Mouse (Mus musculus) embryonic facial prominence, embryonic 14.5 days (tissue): Measurements from ENCODE around the gene Serinc2. TPM values are rescaled to one million over a fixed set of nuclear protein-coding genes. Genes with fewer than 3 reads are reported as not detected.

ENCODE experiments used
- ATAC-seq: fragments of 200-750 bp; cut with Nextera tagmentation; 2 replicates; pipeline ENCODE4 v1.8.0; 2017; ENCODE audit warnings: low read depth, moderate number of reproducible peaks, moderate TSS enrichment
- DNase-seq: peaks from one replicate; pipeline ENCODE4 v3.0.0-alpha.2; 2015; ENCODE audit warnings: low spot score
- H3K27ac ChIP-seq: fragments of 300-500 bp; sonication (generic); replicated peaks from 2 replicates; pipeline ENCODE4 v1.5.1; 2014; ENCODE audit warnings: low read depth, mild to moderate bottlenecking, low read length, moderate library complexity
- H3K27me3 ChIP-seq: fragments of 300-500 bp; sonication (generic); replicated peaks from 2 replicates; pipeline ENCODE4 v1.6.1; 2014; ENCODE audit warnings: low read length; ENCODE audit not compliant: control insufficient read depth, insufficient read depth
- H3K36me3 ChIP-seq: fragments of 300-500 bp; sonication (generic); 2 replicates; pipeline ENCODE4 v1.6.1; 2014; ENCODE audit warnings: low read length, mixed read lengths; ENCODE audit not compliant: control insufficient read depth, insufficient read depth
- H3K4me1 ChIP-seq: fragments of 300-500 bp; sonication (generic); 2 replicates; pipeline ENCODE4 v1.6.1; 2014; ENCODE audit warnings: antibody characterized with exemption, low read length; ENCODE audit not compliant: control insufficient read depth, insufficient read depth
- H3K4me2 ChIP-seq: fragments of 300-500 bp; sonication (generic); 2 replicates; pipeline ENCODE4 v1.6.1; 2014; ENCODE audit warnings: low read depth, mild to moderate bottlenecking, low read length, moderate library complexity, mixed read lengths
- H3K4me3 ChIP-seq: fragments of 300-500 bp; sonication (generic); 2 replicates; pipeline ENCODE4 v1.5.1; 2014; ENCODE audit warnings: low read depth, mild to moderate bottlenecking, low read length
- H3K9ac ChIP-seq: fragments of 300-500 bp; sonication (generic); 2 replicates; pipeline ENCODE4 v1.6.1; 2014; ENCODE audit warnings: low read depth, mild to moderate bottlenecking, low read length, moderate library complexity, mixed read lengths
- H3K9me3 ChIP-seq: fragments of 300-500 bp; sonication (generic); 2 replicates; pipeline ENCODE4 v1.6.1; 2016; ENCODE audit warnings: low read length; ENCODE audit not compliant: control insufficient read depth
- WGBS: fragments of 180-500 bp; shearing (Covaris S2); extraction: QIAGEN DNeasy Blood & Tissue Kit; methylation state at CpG from one replicate; pipeline ENCODE4 v1.1.7; 2014; 5-methylcytosine and 5-hydroxymethylcytosine counted together
- polyA plus RNA-seq: library from polyadenylated mRNA; unstranded; fragments of >200 nt; fragmentation: Nextera tagmentation; extraction: Ambion mirVana; gene quantifications from 2 replicates; pipeline ENCODE4 v1.2.1, GENCODE M21; 2014

Gene Serinc2
- polyA plus RNA-seq, result 89.2 and 113 TPM in 2 replicates

DNA sequence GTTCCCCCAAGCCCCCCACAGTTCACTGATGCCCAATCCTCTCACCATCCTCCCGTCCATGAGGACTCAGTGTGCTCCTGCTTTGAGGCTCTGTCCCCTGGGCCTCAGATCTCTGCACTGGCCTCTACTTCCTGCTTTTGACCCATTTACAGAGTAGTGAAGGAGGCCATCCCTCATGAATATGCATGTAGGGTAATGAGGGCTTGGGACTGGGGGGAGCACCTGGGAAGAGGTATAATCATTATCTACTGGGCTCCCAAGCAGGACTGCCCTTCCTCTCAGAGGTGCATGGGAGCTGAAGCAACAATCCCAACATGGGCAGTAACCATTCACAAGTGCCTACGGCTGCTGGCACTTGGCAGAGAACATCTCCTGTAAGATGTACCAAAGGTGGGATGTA, at the start of gene Serinc2:
Gene Serinc2, minus strand, starts transcription at position 101 of the 400 bp plus-strand sequence.
- Histone ChIP-seq H3K4me3 (no peak within 1 kb of the TSS), H3K4me1 (peaks cover 3% of the 10 kb centered on the region; the same call in 1 of the 2 replicates), H3K27me3 (no peaks in the 10 kb centered on the region), H3K27ac (no peak within 1 kb of the TSS), H3K4me2 (no peak within 1 kb of the TSS), H3K36me3 (no peaks in the 10 kb centered on the region), H3K9me3 (no peaks in the 10 kb centered on the region), H3K9ac (no peak within 1 kb of the TSS)
- DNase-seq, result no peak
- ATAC-seq, result no peak
- 62% methylated on average over 2 of the region's 2 CpGs for WGBS

DNA sequence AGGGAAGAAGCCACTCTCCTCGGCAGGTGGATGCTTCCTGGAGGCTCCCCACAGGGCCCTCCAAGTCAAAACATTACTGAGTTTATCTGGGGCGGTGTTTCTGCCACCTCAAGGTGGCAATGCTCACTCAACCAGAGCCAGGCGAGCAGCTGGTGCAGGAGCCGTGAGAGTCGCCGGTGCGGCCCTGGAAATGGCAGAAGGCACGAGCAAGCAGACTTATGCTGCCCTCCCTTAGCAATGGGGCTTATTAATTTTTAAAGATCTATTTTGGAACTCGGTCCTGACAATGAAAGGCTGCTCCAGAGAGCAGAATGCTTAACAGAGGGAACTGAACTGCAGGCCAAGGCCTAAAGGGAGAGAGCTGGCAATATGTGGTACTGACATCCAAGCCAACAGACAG, 48.4 kb upstream of the Serinc2 start:
- no peaks in the 10 kb centered on the region for H3K4me1 ChIP-seq
- DNase-seq (no peak), ATAC-seq (no peak)
- H3K27ac ChIP-seq, result no peak overlapping the region
- no peaks in the 10 kb centered on the region for H3K9me3 ChIP-seq
- H3K4me2 ChIP-seq, result no peak overlapping the region
- no peak overlapping the region for H3K9ac ChIP-seq
- 89% methylated on average over 9 of the region's 9 CpGs for WGBS
- peaks cover 75% of the 10 kb centered on the region for H3K36me3 ChIP-seq
- H3K27me3 ChIP-seq, result no peaks in the 10 kb centered on the region
- H3K4me3 ChIP-seq, result no peak overlapping the region

DNA sequence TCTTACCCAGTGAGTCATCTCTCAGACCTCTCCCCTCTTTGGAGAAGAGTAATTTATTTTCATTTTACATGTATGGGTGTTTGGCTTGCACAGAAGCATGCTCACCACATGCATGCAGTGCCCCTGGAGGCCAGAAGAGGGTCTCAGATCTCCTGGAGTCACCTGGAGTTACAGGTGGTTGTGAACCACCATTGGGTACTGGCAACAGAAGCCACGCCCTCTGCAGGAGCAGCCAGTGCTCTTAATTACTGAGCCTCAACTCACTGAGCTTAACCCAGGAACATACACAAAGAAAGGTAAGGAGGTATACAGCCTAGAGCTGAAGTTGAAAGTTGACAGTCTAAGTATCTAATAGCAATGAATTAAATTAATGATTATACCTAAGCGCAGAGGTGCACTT, 46.4 kb upstream of the Serinc2 start:
- H3K4me2 ChIP-seq, result no peak overlapping the region
- H3K36me3 ChIP-seq, result peaks cover 81% of the 10 kb centered on the region
- H3K4me1 ChIP-seq, result no peaks in the 10 kb centered on the region
- H3K27ac ChIP-seq, result no peak overlapping the region
- ATAC-seq (no peak), DNase-seq (no peak)
- WGBS, result 98% methylated on average over 2 of the region's 2 CpGs
- no peak overlapping the region for H3K9ac ChIP-seq
- H3K9me3 ChIP-seq, result no peaks in the 10 kb centered on the region
- no peak overlapping the region for H3K4me3 ChIP-seq
- H3K27me3 ChIP-seq, result no peaks in the 10 kb centered on the region

DNA sequence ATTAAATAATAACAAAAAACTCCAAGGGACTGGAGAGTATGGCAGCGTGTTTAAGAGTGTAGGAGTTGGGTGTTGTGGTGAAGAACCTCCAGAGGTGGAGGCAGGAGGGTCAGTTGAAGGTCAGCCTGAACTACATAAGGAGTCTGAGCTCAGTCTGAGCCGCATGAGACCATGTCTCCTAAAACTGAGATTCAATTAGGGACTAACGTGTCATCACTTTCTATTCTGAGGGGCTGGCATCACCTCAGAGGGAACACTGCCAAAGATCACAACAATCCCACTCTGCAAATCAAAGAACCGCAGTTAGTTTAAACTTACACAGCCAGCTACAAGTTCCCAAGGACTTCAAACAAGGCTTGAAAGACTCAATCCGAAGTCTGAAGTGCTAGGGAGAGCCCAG, 44.6 kb upstream of the Serinc2 start:
- H3K9ac ChIP-seq, result no peak overlapping the region
- H3K27me3 ChIP-seq, result no peaks in the 10 kb centered on the region
- no peaks in the 10 kb centered on the region for H3K4me1 ChIP-seq
- no peak overlapping the region for H3K4me3 ChIP-seq
- no peak overlapping the region for H3K4me2 ChIP-seq
- ATAC-seq (no peak), DNase-seq (no peak)
- 71% methylated on average over 5 of the region's 5 CpGs for WGBS
- no peaks in the 10 kb centered on the region for H3K9me3 ChIP-seq
- H3K36me3 ChIP-seq, result peaks cover 85% of the 10 kb centered on the region
- H3K27ac ChIP-seq, result no peak overlapping the region

DNA sequence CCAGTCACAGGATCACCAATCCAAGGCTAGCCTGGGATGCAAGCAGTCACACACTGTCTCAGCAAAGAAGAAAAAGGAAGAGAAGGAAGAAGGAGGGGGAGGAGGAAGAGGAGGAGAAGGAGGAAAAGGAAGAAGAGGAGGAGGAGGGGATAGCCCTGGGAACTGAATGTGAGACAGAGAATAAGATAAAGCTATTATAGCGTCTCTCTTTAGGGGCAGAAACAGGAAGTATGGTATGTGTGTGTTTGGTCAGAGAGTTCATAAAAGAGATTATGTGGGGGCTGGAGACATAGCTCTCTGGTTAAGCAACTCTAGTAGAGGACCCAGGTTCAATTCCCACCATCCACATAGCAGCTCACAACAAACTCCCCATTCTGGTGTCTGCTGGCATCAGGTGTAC, 44.2 kb upstream of the Serinc2 start:
- Histone ChIP-seq H3K36me3 (peaks cover 84% of the 10 kb centered on the region), H3K27ac (no peak overlapping the region), H3K27me3 (no peaks in the 10 kb centered on the region), H3K9me3 (no peaks in the 10 kb centered on the region), H3K4me2 (no peak overlapping the region), H3K9ac (no peak overlapping the region), H3K4me3 (no peak overlapping the region), H3K4me1 (no peaks in the 10 kb centered on the region)
- ATAC-seq, result no peak
- DNase-seq, result no peak
- WGBS, result 81% methylated on average over 1 of the region's 1 CpGs

DNA sequence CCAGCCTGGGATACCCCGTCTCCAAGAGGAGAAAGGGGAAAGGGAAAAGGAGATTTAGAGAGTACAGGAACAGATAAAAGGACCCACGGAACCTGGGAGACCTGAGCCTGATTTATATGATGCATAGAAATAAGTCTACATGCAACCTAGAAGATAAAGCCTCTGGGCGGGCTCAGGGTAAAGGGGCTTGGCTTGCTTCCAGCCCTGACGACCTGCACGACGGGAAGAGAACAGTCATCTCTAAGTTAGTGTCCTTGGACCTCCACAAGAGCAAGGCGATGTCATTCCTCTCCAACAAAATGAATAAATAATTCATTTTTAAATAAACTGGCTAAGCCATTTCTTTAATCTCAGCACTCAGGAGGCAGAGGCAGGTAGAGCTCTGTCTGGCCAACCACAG, 43.6 kb upstream of the Serinc2 start:
- H3K4me3 ChIP-seq, result no peak overlapping the region
- WGBS, result 85% methylated on average over 7 of the region's 7 CpGs
- no peaks in the 10 kb centered on the region for H3K4me1 ChIP-seq
- no peak for DNase-seq
- H3K9me3 ChIP-seq, result no peaks in the 10 kb centered on the region
- H3K27ac ChIP-seq, result no peak overlapping the region
- H3K9ac ChIP-seq, result no peak overlapping the region
- peaks cover 78% of the 10 kb centered on the region for H3K36me3 ChIP-seq
- H3K27me3 ChIP-seq, result no peaks in the 10 kb centered on the region
- H3K4me2 ChIP-seq, result no peak overlapping the region
- no peak for ATAC-seq

DNA sequence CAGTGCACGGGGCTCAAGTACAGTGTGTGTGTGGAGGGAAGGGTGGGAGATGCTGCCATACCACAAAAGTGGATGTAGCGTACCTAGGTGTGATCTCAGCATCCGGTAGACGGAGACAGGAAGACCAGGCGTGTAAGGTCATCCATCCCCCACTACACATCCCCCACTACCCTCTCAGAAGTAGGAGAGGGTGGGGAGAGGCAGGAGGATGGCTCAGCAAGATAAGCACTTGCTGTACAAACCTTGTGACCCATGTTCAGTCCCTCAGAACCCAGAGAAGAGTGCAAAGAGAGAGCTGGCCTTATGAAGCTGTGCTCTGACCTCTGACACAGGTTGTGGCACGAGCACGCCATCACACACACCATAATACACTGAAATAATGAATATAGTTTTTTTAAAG, 42.6 kb upstream of the Serinc2 start:
- Histone ChIP-seq H3K4me1 (no peaks in the 10 kb centered on the region), H3K9ac (no peak overlapping the region), H3K4me2 (no peak overlapping the region), H3K36me3 (peaks cover 70% of the 10 kb centered on the region), H3K9me3 (no peaks in the 10 kb centered on the region), H3K4me3 (no peak overlapping the region), H3K27ac (no peak overlapping the region), H3K27me3 (no peaks in the 10 kb centered on the region)
- no peak for ATAC-seq
- 91% methylated on average over 7 of the region's 7 CpGs for WGBS
- no peak for DNase-seq

DNA sequence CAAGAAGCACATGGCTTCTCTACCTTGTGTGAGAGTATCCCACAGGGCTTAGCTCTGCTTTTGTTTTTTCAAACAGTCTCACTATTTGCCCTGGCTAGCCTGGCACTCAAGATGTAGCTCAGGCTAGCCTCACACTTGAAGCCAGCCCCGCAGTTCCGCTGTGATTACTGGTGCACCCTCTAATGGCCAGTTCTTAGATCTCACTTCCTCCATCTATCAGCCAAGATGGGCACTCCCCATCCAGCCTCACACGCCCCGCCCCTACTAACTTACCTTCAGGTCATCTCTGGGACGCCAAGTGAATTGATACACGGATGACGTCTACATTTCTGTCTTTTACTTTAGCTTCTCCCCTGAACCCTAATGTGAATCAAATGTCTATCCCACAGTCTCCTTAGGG, 40.6 kb upstream of the Serinc2 start:
- 77% methylated on average over 7 of the region's 7 CpGs for WGBS
- ATAC-seq (no peak), DNase-seq (no peak)
- peaks cover 62% of the 10 kb centered on the region for H3K36me3 ChIP-seq
- no peaks in the 10 kb centered on the region for H3K9me3 ChIP-seq
- no peaks in the 10 kb centered on the region for H3K27me3 ChIP-seq
- H3K4me3 ChIP-seq, result no peak overlapping the region
- no peak overlapping the region for H3K4me2 ChIP-seq
- no peaks in the 10 kb centered on the region for H3K4me1 ChIP-seq
- H3K9ac ChIP-seq, result no peak overlapping the region
- H3K27ac ChIP-seq, result no peak overlapping the region

DNA sequence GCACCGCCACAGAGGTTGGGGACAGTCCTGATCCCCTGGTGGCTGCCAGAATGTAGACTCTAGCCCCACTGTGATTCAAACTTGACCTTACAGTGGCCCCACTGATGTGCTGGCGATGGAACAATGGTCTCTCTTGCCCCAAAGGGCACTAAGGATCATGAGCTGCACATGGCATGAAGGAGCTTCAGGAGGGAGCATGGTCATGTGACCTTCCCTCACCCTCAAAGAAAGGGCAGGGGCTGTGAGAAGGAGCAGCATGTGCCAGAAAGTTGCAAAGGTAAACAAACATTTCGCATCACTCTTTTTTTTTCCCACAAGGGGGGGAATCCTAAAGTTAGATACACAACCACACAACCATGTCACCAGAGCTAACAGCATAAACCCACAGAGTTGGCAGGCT, 39.1 kb upstream of the Serinc2 start:
- H3K36me3 ChIP-seq, result peaks cover 48% of the 10 kb centered on the region
- DNase-seq, result no peak
- WGBS, result 57% methylated on average over 3 of the region's 3 CpGs

More for the DNA sequence above, 39.1 kb upstream of the Serinc2 start:
- ATAC-seq, result no peak
- Histone ChIP-seq H3K9ac (no peak overlapping the region), H3K4me3 (no peak overlapping the region), H3K27me3 (no peaks in the 10 kb centered on the region), H3K4me1 (no peaks in the 10 kb centered on the region), H3K4me2 (no peak overlapping the region), H3K27ac (no peak overlapping the region), H3K9me3 (no peaks in the 10 kb centered on the region)
